Mouse (Mus musculus) small intestine, adult 2 months (tissue): Measurements from ENCODE around the gene Gcnt7. TPM values are rescaled to one million over a fixed set of nuclear protein-coding genes. Genes with fewer than 3 reads are reported as not detected.

Experiments used
- H3K27ac ChIP-seq: fragments of 200-500 bp; 2 replicates; pipeline ENCODE4 v1.5.1; 2012; ENCODE audit warnings: low read depth, low read length, control low read depth, inconsistent platforms; ENCODE audit not compliant: insufficient read depth
- H3K27me3 ChIP-seq: fragments of 200-500 bp; 2 replicates; pipeline ENCODE4 v1.6.1; 2012; ENCODE audit warnings: mild to moderate bottlenecking, moderate library complexity, low read length, inconsistent platforms; ENCODE audit not compliant: control insufficient read depth, insufficient read depth
- H3K36me3 ChIP-seq: fragments of 200-500 bp; 2 replicates; pipeline ENCODE4 v1.6.1; 2012; ENCODE audit warnings: mild to moderate bottlenecking, low read length, control low read depth, inconsistent platforms; ENCODE audit not compliant: control insufficient read depth, insufficient read depth
- H3K4me1 ChIP-seq: fragments of 200-500 bp; 2 replicates; pipeline ENCODE4 v1.6.1; 2012; ENCODE audit warnings: low read length, inconsistent platforms, mixed read lengths; ENCODE audit not compliant: control insufficient read depth, insufficient read depth, insufficient read length
- H3K4me3 ChIP-seq: fragments of 200-500 bp; 2 replicates; pipeline ENCODE4 v1.5.1; 2012; ENCODE audit warnings: low read depth, mild to moderate bottlenecking, control low read depth, inconsistent platforms, low read length, moderate library complexity
- CTCF ChIP-seq: fragments of 200-500 bp; IDR thresholded peaks from 2 replicates; pipeline ENCODE4 v1.5.1; 2012; ENCODE audit warnings: low read depth, mild to moderate bottlenecking, control low read depth, inconsistent platforms, low read length, moderate library complexity, mixed read lengths; ENCODE audit not compliant: insufficient replicate concordance, insufficient read length; ENCODE audit errors: extremely low read depth
- POLR2A ChIP-seq: fragments of 200-500 bp; IDR thresholded peaks from 2 replicates; pipeline ENCODE4 v1.6.1; 2012; ENCODE audit warnings: low read depth, mild to moderate bottlenecking, control low read depth, inconsistent platforms, low read length, moderate library complexity
- WGBS: fragments of 180-500 bp; shearing (Covaris S2); methylation state at CpG from one replicate; pipeline ENCODE4 v1.1.7; 2018; 5-methylcytosine and 5-hydroxymethylcytosine counted together
- polyA plus RNA-seq: library from polyadenylated mRNA; depleted of rRNA; stranded (reverse); fragments of >200 nt; gene quantifications from 2 replicates; pipeline ENCODE4 v1.2.3, GENCODE M21; 2012; rRNA removed

Gene Gcnt7
- not detected in 2 replicates for polyA plus RNA-seq

DNA sequence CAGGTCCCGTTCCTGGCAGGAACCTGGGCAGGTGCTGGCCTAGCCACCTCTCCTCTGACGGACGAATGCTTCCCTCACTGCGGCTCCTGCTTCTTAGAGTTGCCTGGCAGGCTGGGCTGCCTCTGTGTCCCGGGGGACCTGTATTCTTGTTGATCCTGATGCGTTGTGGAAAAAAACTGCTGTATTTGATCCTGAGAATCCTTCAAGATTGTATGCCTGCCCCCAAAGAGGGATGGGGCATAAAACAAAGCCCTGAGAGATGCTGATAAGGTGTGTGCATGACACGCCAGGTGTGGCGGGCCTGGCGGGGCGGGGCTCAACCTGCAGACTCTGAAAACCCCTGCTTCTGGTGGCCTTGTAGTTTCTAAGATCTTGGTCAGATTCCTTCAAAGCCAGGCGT, at the start of gene Gcnt7:
Gene Gcnt7 (minus strand): TSS at position 101 of the 400 bp plus-strand sequence.
- Histone ChIP-seq H3K36me3 (peaks cover 38% of the 10 kb centered on the region), H3K27me3 (no peaks in the 10 kb centered on the region), H3K4me3 (no peak within 1 kb of the TSS), H3K27ac (no peak within 1 kb of the TSS), H3K4me1 (no peaks in the 10 kb centered on the region)
- WGBS: 53% methylated on average over 11 of the region's 11 CpGs
- TF ChIP-seq POLR2A: no peak
- TF ChIP-seq CTCF: no peak

DNA sequence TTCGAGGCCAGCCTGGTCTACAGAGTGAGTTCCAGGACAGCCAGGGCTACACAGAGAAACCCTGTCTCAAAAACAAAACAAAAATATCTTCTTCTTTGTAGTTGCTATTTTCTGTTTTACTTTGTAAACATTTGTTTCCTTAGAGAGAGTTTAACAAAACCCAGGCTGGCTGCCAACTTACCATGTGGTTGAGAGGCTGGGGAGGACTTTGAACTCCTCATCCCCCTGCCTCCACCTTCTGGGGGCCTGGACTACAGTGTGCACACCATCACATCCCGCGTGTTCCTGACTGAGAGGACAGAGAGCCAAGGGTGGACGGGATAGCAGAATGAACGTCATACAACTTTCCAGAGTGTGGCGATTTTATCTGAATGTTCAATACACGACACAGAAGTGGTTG, 47.7 kb upstream of the Gcnt7 start:
- WGBS: 66% methylated on average over 7 of the region's 7 CpGs
- H3K4me3 ChIP-seq: no peak overlapping the region
- no peaks in the 10 kb centered on the region for H3K36me3 ChIP-seq
- no peaks in the 10 kb centered on the region for H3K27me3 ChIP-seq
- no peaks in the 10 kb centered on the region for H3K4me1 ChIP-seq
- no peak for TF ChIP-seq POLR2A
- TF ChIP-seq CTCF: no peak
- H3K27ac ChIP-seq: no peak overlapping the region

DNA sequence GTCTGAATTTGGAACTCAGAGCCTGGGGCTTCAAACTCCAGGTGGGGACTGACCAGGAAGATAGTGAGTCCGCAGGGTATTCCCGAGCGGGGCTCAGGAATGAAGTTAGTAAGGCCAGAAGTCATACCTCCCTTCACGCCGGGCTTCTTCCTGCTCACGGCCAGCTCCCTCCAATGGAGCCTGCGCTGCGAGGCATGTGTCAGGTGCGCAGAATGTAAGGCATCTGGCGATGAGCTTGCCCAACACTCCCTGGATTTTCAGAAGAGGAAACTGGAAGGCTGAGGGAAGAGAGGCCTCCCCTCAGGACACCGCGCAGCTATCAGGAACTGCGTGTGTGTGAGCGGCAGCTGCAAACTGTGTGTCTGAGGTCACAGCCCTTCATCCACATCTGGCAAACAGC, 43.8 kb upstream of the Gcnt7 start:
- WGBS: 67% methylated on average over 14 of the region's 14 CpGs
- no peaks in the 10 kb centered on the region for H3K36me3 ChIP-seq
- TF ChIP-seq CTCF (no peak), POLR2A (no peak)

DNA sequence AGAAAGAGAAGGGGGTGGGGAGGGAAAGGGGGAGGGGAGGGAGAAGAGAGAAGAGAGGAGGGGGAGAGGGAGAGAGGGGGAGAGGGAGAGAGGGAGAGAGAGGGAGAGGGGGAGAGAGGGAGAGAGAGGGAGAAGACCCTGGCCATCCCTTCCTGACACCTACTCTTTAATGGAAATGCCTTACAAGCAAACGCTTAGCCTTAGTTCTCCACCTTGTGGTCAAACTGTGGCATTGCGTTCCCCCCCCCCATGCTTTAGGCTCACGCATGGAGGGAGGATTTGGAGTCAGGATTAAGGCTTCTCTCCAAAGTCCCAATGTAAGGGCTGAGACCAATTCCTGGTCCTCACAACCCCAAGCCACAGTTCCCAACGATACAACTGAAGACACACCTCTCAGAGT, 42.9 kb upstream of the Gcnt7 start:
- TF ChIP-seq CTCF (peak; percentile 57; the same call in 1 of the 2 replicates), POLR2A (no peak)
- Histone ChIP-seq H3K36me3 (no peaks in the 10 kb centered on the region), H3K27me3 (no peaks in the 10 kb centered on the region), H3K4me3 (no peak overlapping the region), H3K4me1 (no peaks in the 10 kb centered on the region), H3K27ac (no peak overlapping the region)
- WGBS: 4% methylated on average over 4 of the region's 4 CpGs

More for the DNA sequence above, 43.8 kb upstream of the Gcnt7 start:
- H3K27me3 ChIP-seq: no peaks in the 10 kb centered on the region
- no peak overlapping the region for H3K27ac ChIP-seq
- no peak overlapping the region for H3K4me3 ChIP-seq
- no peaks in the 10 kb centered on the region for H3K4me1 ChIP-seq

DNA sequence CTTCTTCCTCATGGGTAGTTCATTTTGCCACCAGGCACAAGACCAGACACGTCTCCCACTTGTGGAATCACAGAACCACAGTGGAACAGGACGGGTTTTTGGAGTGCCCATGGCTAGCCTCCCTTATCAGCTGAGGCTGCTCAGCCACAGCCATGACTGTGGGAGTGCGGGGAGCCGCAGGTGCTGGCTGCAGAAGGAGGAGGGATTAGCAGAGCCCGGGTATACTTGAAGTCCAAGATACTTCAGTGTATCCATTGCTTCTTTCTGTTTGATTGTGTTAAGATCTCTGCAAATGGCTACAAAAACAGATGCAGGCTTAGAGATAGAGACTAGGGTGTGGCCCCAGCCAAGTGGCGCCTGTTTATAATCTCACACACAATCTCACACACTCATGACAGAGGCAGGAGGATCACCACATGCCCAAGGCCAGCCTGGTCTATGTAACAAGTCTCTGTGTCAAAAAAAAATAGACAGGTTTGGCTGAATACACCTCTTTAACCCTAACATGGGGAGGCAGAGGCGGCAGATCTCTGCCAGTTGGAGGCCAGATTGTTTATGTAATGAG, 42.4 kb upstream of the Gcnt7 start:
- no peaks in the 10 kb centered on the region for H3K27me3 ChIP-seq
- no peak overlapping the region for H3K4me3 ChIP-seq
- no peaks in the 10 kb centered on the region for H3K36me3 ChIP-seq
- 29% methylated on average over 7 of the region's 7 CpGs for WGBS
- no peak for TF ChIP-seq CTCF
- TF ChIP-seq POLR2A: no peak
- H3K4me1 ChIP-seq: no peaks in the 10 kb centered on the region
- H3K27ac ChIP-seq: no peak overlapping the region

DNA sequence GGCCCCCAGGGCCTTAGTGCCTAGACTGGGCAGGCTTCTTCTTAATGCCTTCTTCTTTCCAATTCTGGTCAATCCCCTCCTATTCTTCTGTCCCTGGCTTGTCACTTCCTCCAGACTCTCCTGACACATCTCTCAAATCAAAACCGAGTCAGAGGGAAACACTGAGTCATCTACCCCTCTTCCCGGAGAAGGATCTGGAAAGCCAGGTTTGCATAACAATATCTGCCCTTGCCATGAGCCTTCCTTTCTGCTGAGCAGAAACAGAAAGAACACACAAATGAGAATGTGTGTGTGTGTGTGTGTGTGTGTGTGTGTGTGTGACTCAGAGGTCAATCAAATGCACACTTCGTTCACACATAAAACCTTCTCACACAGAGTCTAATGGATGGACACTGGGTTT, 40.4 kb upstream of the Gcnt7 start:
- 60% methylated on average over 3 of the region's 3 CpGs for WGBS

DNA sequence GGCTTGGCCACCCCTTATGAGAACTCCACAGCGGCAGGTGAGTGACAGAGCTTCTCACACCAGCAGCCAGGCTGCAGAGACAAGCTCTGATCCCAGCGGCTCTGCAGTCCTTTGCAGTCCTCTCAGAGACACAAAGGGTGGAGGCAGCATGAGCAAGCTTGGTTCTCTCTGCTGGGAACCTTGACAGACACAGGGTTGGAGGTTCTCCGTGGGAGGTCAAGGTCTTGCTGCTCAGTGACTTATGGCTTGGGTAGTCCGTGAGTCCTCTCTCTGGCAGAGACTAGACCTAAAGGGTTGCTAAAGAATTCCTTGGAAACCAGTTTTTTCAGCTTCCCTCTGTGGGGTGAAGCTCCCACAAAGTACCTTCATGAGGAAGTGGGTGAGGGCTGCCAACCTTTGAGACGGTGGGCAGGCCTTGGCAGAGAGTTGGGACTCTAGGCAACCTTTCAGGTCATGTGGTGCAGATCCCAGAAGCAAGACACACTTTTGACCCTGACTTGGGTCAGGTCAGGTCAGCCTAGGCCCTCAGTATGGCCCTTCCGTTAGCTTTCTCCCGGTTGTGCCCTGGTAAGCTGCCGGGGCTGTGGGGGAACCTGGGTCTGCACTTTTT, 38.4 kb upstream of the Gcnt7 start:
- Histone ChIP-seq H3K4me1 (no peaks in the 10 kb centered on the region), H3K27me3 (no peaks in the 10 kb centered on the region), H3K36me3 (no peaks in the 10 kb centered on the region), H3K4me3 (no peak overlapping the region), H3K27ac (no peak overlapping the region)
- TF ChIP-seq CTCF (no peak), POLR2A (no peak)
- WGBS: 65% methylated on average over 8 of the region's 8 CpGs

More for the DNA sequence above, 40.4 kb upstream of the Gcnt7 start:
- Histone ChIP-seq H3K4me3 (no peak overlapping the region), H3K27me3 (no peaks in the 10 kb centered on the region), H3K27ac (no peak overlapping the region), H3K4me1 (no peaks in the 10 kb centered on the region), H3K36me3 (no peaks in the 10 kb centered on the region)
- TF ChIP-seq CTCF: no peak
- no peak for TF ChIP-seq POLR2A
